Mouse (Mus musculus) G1E-ER4 (cell line): ENCODE measurements around the gene Usp15. TPM values are rescaled to one million over a fixed set of nuclear protein-coding genes. Genes with fewer than 3 reads are reported as not detected.

Experiments
- GATA1 ChIP-seq: IDR thresholded peaks from one replicate; pipeline ENCODE4 v1.8.0; 2012; ENCODE audit warnings: low read length, inconsistent platforms
- polyA plus RNA-seq: library from polyadenylated mRNA; stranded (reverse); fragments of >175 nt; gene quantifications from 2 replicates; pipeline ENCODE4 v1.2.3, GENCODE M21; 2012

Usp15 gene
- 6.1 and 27.5 TPM in 2 replicates for polyA plus RNA-seq

GRCm38 (mm10) chr10:123196835-123197559 lies at the start of gene Usp15:
TSS of gene Usp15 (minus strand) at chr10:123196995.
- TF ChIP-seq GATA1: no peak

- no peak for TF ChIP-seq GATA1
These were observed 32.6 kb upstream of the Usp15 start for GRCm38 (mm10) chr10:123229420-123229819.

GRCm38 (mm10) chr10:123222785-123223184 lies 26.0 kb upstream of the Usp15 start:
- TF ChIP-seq GATA1: no peak

- TF ChIP-seq GATA1: no peak
These were observed 12.7 kb upstream of the Usp15 start for GRCm38 (mm10) chr10:123209517-123209916.

- TF ChIP-seq GATA1: no peak
These were observed 11.5 kb upstream of the Usp15 start for GRCm38 (mm10) chr10:123208336-123208735.

GRCm38 (mm10) chr10:123206074-123206473 lies 9.3 kb upstream of the Usp15 start:
- no peak for TF ChIP-seq GATA1

GRCm38 (mm10) chr10:123201981-123202758 lies 5.4 kb upstream of the Usp15 start:
- no peak for TF ChIP-seq GATA1

- no peak for TF ChIP-seq GATA1
These were observed 4.6 kb upstream of the Usp15 start for GRCm38 (mm10) chr10:123201436-123201835.

- TF ChIP-seq GATA1: no peak
These were observed 4.2 kb upstream of the Usp15 start for GRCm38 (mm10) chr10:123200996-123201395.

GRCm38 (mm10) chr10:123200320-123200659 lies 3.5 kb upstream of the Usp15 start:
- no peak for TF ChIP-seq GATA1

GRCm38 (mm10) chr10:123199615-123200319 lies 3.0 kb upstream of the Usp15 start:
- TF ChIP-seq GATA1: no peak

GRCm38 (mm10) chr10:123199119-123199518 lies 2.3 kb upstream of the Usp15 start:
- no peak for TF ChIP-seq GATA1

GRCm38 (mm10) chr10:123198183-123198582 lies 1.4 kb upstream of the Usp15 start:
- TF ChIP-seq GATA1: no peak

- no peak for TF ChIP-seq GATA1
These were observed 597 bp downstream of the Usp15 start for GRCm38 (mm10) chr10:123195961-123196834.

GRCm38 (mm10) chr10:123195501-123195900 lies 1.3 kb downstream of the Usp15 start:
- no peak for TF ChIP-seq GATA1
